Mouse (Mus musculus) urinary bladder, postnatal 36 days (tissue): Measurements from ENCODE around the gene Brd2.
A peak's percentile ranks its signal among the peaks of the same experiment; 100 is the strongest.

Experiments used
- DNase-seq, 2 experiments: peaks; one replicate each; pipeline ENCODE4 v3.0.0; 2022; ENCODE audit warnings: low spot score in 2 of 2, mixed read lengths in 1 of 2

Brd2 gene

GRCm38 (mm10) chr17:34131911-34132310 lies 9.5 kb upstream of the Brd2 start:
- DNase-seq, result no peak

GRCm38 (mm10) chr17:34130073-34130947 lies 7.9 kb upstream of the Brd2 start:
- DNase-seq, result no peak

- DNase-seq, result no peak
These were observed 6.7 kb upstream of the Brd2 start for GRCm38 (mm10) chr17:34128944-34129791.

- no peak for DNase-seq
These were observed 6.0 kb upstream of the Brd2 start for GRCm38 (mm10) chr17:34128264-34128937.

- DNase-seq, result peak; percentile 27 to 67
These were observed 5.0 kb upstream of the Brd2 start for GRCm38 (mm10) chr17:34127475-34127874.

- no peak for DNase-seq
These were observed 4.5 kb upstream of the Brd2 start for GRCm38 (mm10) chr17:34126826-34127420.

- DNase-seq, result no peak
These were observed 2.2 kb upstream of the Brd2 start for GRCm38 (mm10) chr17:34124649-34125048.

GRCm38 (mm10) chr17:34123518-34123917 lies 1.1 kb upstream of the Brd2 start:
- peak in 1 of 2 experiments; percentile 29 for DNase-seq

GRCm38 (mm10) chr17:34123111-34123510 lies 677 bp upstream of the Brd2 start:
- no peak for DNase-seq

- peak in 1 of 2 experiments; percentile 66 for DNase-seq
These were observed 601 bp downstream of the Brd2 start for GRCm38 (mm10) chr17:34121879-34122187.

- DNase-seq, result peak; percentile 84 to 89
These were observed 1.1 kb downstream of the Brd2 start for GRCm38 (mm10) chr17:34121172-34121878.

GRCm38 (mm10) chr17:34120814-34121171 lies 1.6 kb downstream of the Brd2 start:
- no peak for DNase-seq

GRCm38 (mm10) chr17:34120180-34120723 lies 2.2 kb downstream of the Brd2 start:
- DNase-seq, result peak; percentile 75 to 90

- peak; percentile 97 to 98 for DNase-seq
These were observed 2.9 kb downstream of the Brd2 start, which contains the start of gene H2-DMa for GRCm38 (mm10) chr17:34119249-34120179. Gene H2-DMa (plus strand): TSS chr17:34119541.

GRCm38 (mm10) chr17:34118873-34119248 lies 3.6 kb downstream of the Brd2 start:
- DNase-seq, result no peak

- peak in 1 of 2 experiments; percentile 31 for DNase-seq
These were observed 4.1 kb downstream of the Brd2 start for GRCm38 (mm10) chr17:34118113-34118872.

GRCm38 (mm10) chr17:34117421-34118112 lies 4.9 kb downstream of the Brd2 start:
- no peak for DNase-seq

GRCm38 (mm10) chr17:34116736-34117370 lies 5.6 kb downstream of the Brd2 start:
- DNase-seq, result no peak
